Mouse (Mus musculus): ENCODE measurements around the gene Gm2916. TPM values are rescaled to one million over a fixed set of nuclear protein-coding genes. Genes with fewer than 3 reads are reported as not detected.
"Not testable (repeated sequence)": the region's sequence is repeated elsewhere in the genome, so short reads cannot be mapped to it uniquely, and the experiment has no call there.

Gm2916 gene
- polyA plus RNA-seq (2015; fragmentation: Nextera tagmentation; extraction: Ambion mirVana): not detected in 2 replicates

GRCm38 (mm10) chr14:3883872-3884271 lies at the start of gene Gm2916:
Gm2916 (plus strand) TSS chr14:3884172.
- ATAC-seq (ENCODE audit: low FRiP score); H3K4me3 ChIP-seq (replicated peaks); H3K27ac ChIP-seq (replicated peaks); H3K27me3 ChIP-seq (replicated peaks); H3K4me2 ChIP-seq; H3K4me1 ChIP-seq; H3K9me3 ChIP-seq (replicated peaks); H3K9ac ChIP-seq (replicated peaks); H3K36me3 ChIP-seq: not testable (repeated sequence)
- no CpG with 5 or more reads among the region's 1 CpGs for WGBS

- not testable (repeated sequence) for H3K4me3 ChIP-seq (replicated peaks); H3K27me3 ChIP-seq (replicated peaks); H3K36me3 ChIP-seq; ATAC-seq (ENCODE audit: low FRiP score); H3K4me1 ChIP-seq; H3K4me2 ChIP-seq; H3K9me3 ChIP-seq (replicated peaks); H3K27ac ChIP-seq (replicated peaks); H3K9ac ChIP-seq (replicated peaks)
- no CpG with 5 or more reads among the region's 2 CpGs for WGBS
Observed at GRCm38 (mm10) chr14:3845945-3846344, 38.0 kb upstream of the Gm2916 start, which contains the start of gene Gm3033. Gm3033 (plus strand) TSS chr14:3846245.

GRCm38 (mm10) chr14:3931456-3931855 lies 47.5 kb downstream of the Gm2916 start, which contains the start of gene Gm3029:
Gm3029 (plus strand) TSS chr14:3931756.
- no CpG with 5 or more reads among the region's 2 CpGs for WGBS
- not testable (repeated sequence) for H3K4me3 ChIP-seq (replicated peaks); H3K4me1 ChIP-seq; ATAC-seq (ENCODE audit: low FRiP score); H3K9ac ChIP-seq (replicated peaks); H3K4me2 ChIP-seq; H3K36me3 ChIP-seq; H3K27me3 ChIP-seq (replicated peaks); H3K9me3 ChIP-seq (replicated peaks); H3K27ac ChIP-seq (replicated peaks)

- WGBS: no CpG with 5 or more reads among the region's 2 CpGs
- not testable (repeated sequence) for H3K4me3 ChIP-seq (replicated peaks); H3K4me2 ChIP-seq; H3K27me3 ChIP-seq (replicated peaks); H3K36me3 ChIP-seq; H3K27ac ChIP-seq (replicated peaks); ATAC-seq (ENCODE audit: low FRiP score); H3K4me1 ChIP-seq; H3K9ac ChIP-seq (replicated peaks); H3K9me3 ChIP-seq (replicated peaks)
Observed at GRCm38 (mm10) chr14:3963247-3963646, 79.3 kb downstream of the Gm2916 start, which contains the start of gene Gm3095. Gm3095 (plus strand) TSS chr14:3963547.

Other genes starting within 250 kb of the Gm2916 start
- gene Gm3012, start 249.7 kb upstream of the Gm2916 start, polyA plus RNA-seq (2015; fragmentation: Nextera tagmentation; extraction: Ambion mirVana): not detected in 2 replicates
- gene Gm3020, start 232.1 kb upstream of the Gm2916 start, polyA plus RNA-seq (2015; fragmentation: Nextera tagmentation; extraction: Ambion mirVana): 17.7 and 23.2 TPM in 2 replicates
- not detected in 2 replicates for gene Gm3043, start 195.4 kb upstream of the Gm2916 start, polyA plus RNA-seq (2015; fragmentation: Nextera tagmentation; extraction: Ambion mirVana)
- 4.2 and 4.9 TPM in 2 replicates for gene Gm3002, start 74.1 kb upstream of the Gm2916 start, polyA plus RNA-seq (2015; fragmentation: Nextera tagmentation; extraction: Ambion mirVana)
- gene Gm3033, start 37.9 kb upstream of the Gm2916 start, polyA plus RNA-seq (2015; fragmentation: Nextera tagmentation; extraction: Ambion mirVana): not detected in 2 replicates
- not detected in 2 replicates for gene Gm3029, start 47.6 kb downstream of the Gm2916 start, polyA plus RNA-seq (2015; fragmentation: Nextera tagmentation; extraction: Ambion mirVana)
- 1.8 and 2.0 TPM in 2 replicates for gene Gm3095, start 79.4 kb downstream of the Gm2916 start, polyA plus RNA-seq (2015; fragmentation: Nextera tagmentation; extraction: Ambion mirVana)
- gene Gm3099, start 114.2 kb downstream of the Gm2916 start, polyA plus RNA-seq (2015; fragmentation: Nextera tagmentation; extraction: Ambion mirVana): not detected in 2 replicates
- gene Gm5796, start 139.8 kb downstream of the Gm2916 start, polyA plus RNA-seq (2015; fragmentation: Nextera tagmentation; extraction: Ambion mirVana): 3.2 and 3.6 TPM in 2 replicates
- gene Gm3115, start 199.9 kb downstream of the Gm2916 start, polyA plus RNA-seq (2015; fragmentation: Nextera tagmentation; extraction: Ambion mirVana): not detected in 2 replicates
- 4.1 and 6.7 TPM in 2 replicates for gene Gm8108, start 226.4 kb downstream of the Gm2916 start, polyA plus RNA-seq (2015; fragmentation: Nextera tagmentation; extraction: Ambion mirVana)

Measured in neural tube, embryonic 15.5 days (tissue).